Mouse (Mus musculus): ENCODE results near the gene Zmynd11. TPM values are rescaled to one million over a fixed set of nuclear protein-coding genes. Genes with fewer than 3 reads are reported as not detected.

Gene Zmynd11
- polyA plus RNA-seq (2015; fragmentation: Nextera tagmentation; extraction: Ambion mirVana): 47.0 and 47.7 TPM in 2 replicates

DNA sequence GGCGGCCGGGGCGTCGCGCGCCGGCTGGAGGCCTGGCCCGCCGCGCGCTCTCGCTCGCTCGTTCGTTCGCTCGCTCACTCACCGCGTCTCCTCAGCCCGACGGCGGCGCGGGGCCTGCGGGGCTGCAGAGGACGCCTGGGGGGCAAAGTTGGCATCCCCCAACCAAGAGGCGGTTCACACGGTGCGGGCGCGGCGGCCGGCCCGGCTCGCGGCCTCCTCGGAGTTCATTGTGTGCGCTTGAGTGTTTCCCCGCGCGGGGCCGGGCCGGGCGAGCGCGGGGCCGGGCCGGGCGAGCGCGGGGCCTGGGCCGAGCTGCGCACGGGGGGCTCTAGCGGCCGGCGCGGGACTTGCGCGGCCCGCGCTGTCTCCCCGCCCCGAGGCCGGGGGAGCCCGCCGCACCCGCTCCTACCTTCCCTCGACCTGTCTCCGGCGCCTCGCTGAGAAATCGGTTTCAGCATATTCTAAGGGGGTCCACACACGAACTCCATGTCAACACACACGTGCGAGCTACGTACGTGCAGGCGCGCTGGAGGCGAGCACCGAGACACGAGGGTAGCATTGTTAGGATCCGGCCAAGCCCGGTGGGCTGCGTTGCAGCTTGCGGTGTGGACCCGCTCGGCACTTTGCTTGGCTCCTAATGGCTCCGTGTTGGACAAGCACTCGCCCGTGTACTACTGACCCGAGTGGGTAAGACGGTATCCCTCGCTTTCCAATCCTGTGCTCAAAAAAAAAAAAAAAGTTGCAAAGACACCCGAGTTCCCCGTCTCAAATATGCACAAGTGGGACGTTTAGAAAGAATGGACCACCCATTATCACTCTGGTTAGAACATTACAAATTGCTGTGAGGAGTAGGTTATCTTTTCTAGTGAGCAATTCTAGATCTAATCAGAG is at the start of gene Zmynd11:
TSS of gene Zmynd11 (minus strand) at position 685 of the 891 bp plus-strand sequence.
- H3K9me3 ChIP-seq (ENCODE audit: control insufficient read depth, low read length): no peaks in the 10 kb centered on the region
- peak within 1 kb of the TSS; percentile 92 for H3K4me3 ChIP-seq (ENCODE audit: low read depth, low read length)
- DNase-seq (ENCODE audit: low spot score): peak; percentile 63

DNA sequence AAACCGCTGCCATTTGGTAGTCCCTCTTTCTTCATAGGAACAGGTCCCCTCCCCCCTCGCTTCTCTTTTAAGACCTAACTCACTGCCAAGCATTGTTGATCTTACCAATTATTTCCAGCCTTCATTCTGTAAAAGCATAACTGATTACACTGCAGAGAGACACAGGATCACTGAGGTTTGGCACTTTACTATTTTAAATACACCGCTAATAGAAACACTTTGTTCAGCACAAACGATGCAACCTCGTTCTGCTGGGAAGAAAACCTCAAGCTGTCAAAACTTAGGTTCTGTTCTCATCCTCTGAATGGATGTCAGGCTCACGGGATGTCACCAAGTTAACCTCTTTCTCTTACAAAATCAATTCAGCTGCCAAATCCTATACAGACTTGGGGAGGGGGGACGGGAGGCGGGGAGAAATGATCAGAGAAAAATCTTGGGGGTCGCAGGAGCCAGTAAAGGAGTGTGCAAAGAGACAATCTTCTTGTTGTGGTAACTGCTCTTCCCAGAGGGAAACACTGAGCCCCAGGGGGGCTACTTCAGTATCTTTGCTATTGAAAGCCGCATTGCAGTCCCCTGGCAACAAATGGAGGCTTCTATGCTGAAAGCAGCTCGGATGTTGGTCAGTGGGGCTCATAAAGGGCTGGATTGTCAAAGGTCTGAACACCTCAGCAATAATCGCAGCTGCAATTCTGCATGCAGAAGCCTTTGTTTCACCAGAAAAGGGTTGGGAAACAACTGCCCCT is 30.9 kb upstream of the Zmynd11 start:
- peak overlapping the region; percentile 35 for H3K4me2 ChIP-seq (replicated peaks; ENCODE audit: low read depth)
- H3K9me3 ChIP-seq (ENCODE audit: control insufficient read depth, low read length): no peaks in the 10 kb centered on the region
- H3K4me3 ChIP-seq (ENCODE audit: low read depth, low read length): no peak overlapping the region
- TF ChIP-seq EP300 (optimal IDR thresholded peaks at IDR 0.05) (no peak), CTCF (IDR thresholded peaks at IDR 0.05; ENCODE audit: low read depth) (no peak)
- ATAC-seq (ENCODE audit: low FRiP score, low TSS enrichment) (no peak), DNase-seq (ENCODE audit: low spot score) (no peak)
- no peak overlapping the region for H3K9ac ChIP-seq (ENCODE audit: low read length)
- no peaks in the 10 kb centered on the region for H3K27me3 ChIP-seq (ENCODE audit: control insufficient read depth, insufficient read depth, low read length)
- H3K4me1 ChIP-seq (replicated peaks; ENCODE audit: control insufficient read depth, insufficient read depth): no peaks in the 10 kb centered on the region
- 13% methylated on average over 12 of the region's 12 CpGs for WGBS
- H3K36me3 ChIP-seq (ENCODE audit: control insufficient read depth, insufficient read depth, low read length): no peaks in the 10 kb centered on the region
- H3K27ac ChIP-seq (replicated peaks): no peak overlapping the region

More for the DNA sequence above, at the start of gene Zmynd11:
- Histone ChIP-seq H3K4me2 (replicated peaks; ENCODE audit: low read depth) (peak within 1 kb of the TSS; percentile 74), H3K9ac (ENCODE audit: low read length) (peak within 1 kb of the TSS; percentile 100), H3K27ac (replicated peaks) (peak within 1 kb of the TSS; percentile 99), H3K36me3 (ENCODE audit: control insufficient read depth, insufficient read depth, low read length) (no peaks in the 10 kb centered on the region), H3K27me3 (ENCODE audit: control insufficient read depth, insufficient read depth, low read length) (no peaks in the 10 kb centered on the region), H3K4me1 (replicated peaks; ENCODE audit: control insufficient read depth, insufficient read depth) (no peaks in the 10 kb centered on the region; the same call in 1 of the 2 replicates)
- ATAC-seq (ENCODE audit: low FRiP score, low TSS enrichment): peak; percentile 82
- TF ChIP-seq CTCF (IDR thresholded peaks at IDR 0.05; ENCODE audit: low read depth) (peak; percentile 31; the same call in 1 of the 2 replicates), EP300 (optimal IDR thresholded peaks at IDR 0.05) (no peak)
- under 1% methylated on average over 70 of the region's 98 CpGs for WGBS

DNA sequence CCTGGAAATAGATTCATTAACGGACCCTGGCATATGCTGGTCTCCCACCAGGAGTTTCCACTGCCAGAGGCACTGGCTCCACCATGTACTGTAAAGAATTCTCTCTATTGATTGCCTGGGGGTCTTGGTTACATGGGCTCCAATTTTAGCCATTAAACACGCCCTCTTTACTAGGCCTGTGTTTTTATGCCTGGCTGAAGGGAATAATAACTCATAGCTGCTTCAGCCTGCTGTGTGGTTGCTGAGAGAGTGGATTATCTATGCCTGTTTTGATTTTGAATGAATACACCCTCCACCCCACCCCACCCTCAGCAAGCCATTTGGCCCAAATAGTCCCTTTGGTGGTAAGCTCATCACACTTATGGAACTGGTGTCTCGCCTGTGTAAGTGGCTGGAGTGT is 20.9 kb upstream of the Zmynd11 start:
- 71% methylated on average over 3 of the region's 3 CpGs for WGBS
- DNase-seq (ENCODE audit: low spot score): no peak
- ATAC-seq (ENCODE audit: low FRiP score, low TSS enrichment): no peak
- H3K27ac ChIP-seq (replicated peaks): no peak overlapping the region
- H3K9ac ChIP-seq (ENCODE audit: low read length): no peak overlapping the region
- no peak overlapping the region for H3K4me2 ChIP-seq (replicated peaks; ENCODE audit: low read depth)
- H3K4me1 ChIP-seq (replicated peaks; ENCODE audit: control insufficient read depth, insufficient read depth): no peaks in the 10 kb centered on the region
- no peaks in the 10 kb centered on the region for H3K27me3 ChIP-seq (ENCODE audit: control insufficient read depth, insufficient read depth, low read length)
- no peaks in the 10 kb centered on the region for H3K36me3 ChIP-seq (ENCODE audit: control insufficient read depth, insufficient read depth, low read length)
- H3K9me3 ChIP-seq (ENCODE audit: control insufficient read depth, low read length): no peaks in the 10 kb centered on the region
- TF ChIP-seq EP300 (optimal IDR thresholded peaks at IDR 0.05) (no peak), CTCF (IDR thresholded peaks at IDR 0.05; ENCODE audit: low read depth) (no peak)
- no peak overlapping the region for H3K4me3 ChIP-seq (ENCODE audit: low read depth, low read length)

DNA sequence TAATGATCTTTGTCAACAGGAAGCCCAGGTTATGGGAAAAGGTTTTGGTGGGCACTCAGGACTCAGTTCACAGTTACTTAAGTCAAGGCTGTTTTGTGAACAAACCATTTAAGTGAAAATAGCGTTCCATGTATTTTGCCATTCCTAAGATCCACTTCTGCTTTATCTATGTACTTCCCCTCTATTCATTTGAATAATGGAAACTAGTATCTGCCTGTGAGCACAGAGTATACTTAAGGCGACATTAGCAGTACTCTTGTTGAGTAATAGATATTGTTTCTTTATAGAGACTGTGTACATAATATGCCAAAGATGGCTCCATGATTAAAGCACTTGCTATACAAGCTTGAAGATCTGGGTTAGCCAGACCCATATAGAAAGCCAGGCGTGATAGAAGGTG is 18.6 kb upstream of the Zmynd11 start:
- TF ChIP-seq CTCF (IDR thresholded peaks at IDR 0.05; ENCODE audit: low read depth): no peak
- H3K4me2 ChIP-seq (replicated peaks; ENCODE audit: low read depth): no peak overlapping the region
- DNase-seq (ENCODE audit: low spot score): no peak
- ATAC-seq (ENCODE audit: low FRiP score, low TSS enrichment): no peak
- WGBS: 70% methylated on average over 3 of the region's 3 CpGs
- H3K4me3 ChIP-seq (ENCODE audit: low read depth, low read length): no peak overlapping the region
- no peaks in the 10 kb centered on the region for H3K27me3 ChIP-seq (ENCODE audit: control insufficient read depth, insufficient read depth, low read length)
- H3K4me1 ChIP-seq (replicated peaks; ENCODE audit: control insufficient read depth, insufficient read depth): no peaks in the 10 kb centered on the region
- no peak overlapping the region for H3K9ac ChIP-seq (ENCODE audit: low read length)
- no peaks in the 10 kb centered on the region for H3K9me3 ChIP-seq (ENCODE audit: control insufficient read depth, low read length)
- H3K27ac ChIP-seq (replicated peaks): no peak overlapping the region
- H3K36me3 ChIP-seq (ENCODE audit: control insufficient read depth, insufficient read depth, low read length): no peaks in the 10 kb centered on the region

DNA sequence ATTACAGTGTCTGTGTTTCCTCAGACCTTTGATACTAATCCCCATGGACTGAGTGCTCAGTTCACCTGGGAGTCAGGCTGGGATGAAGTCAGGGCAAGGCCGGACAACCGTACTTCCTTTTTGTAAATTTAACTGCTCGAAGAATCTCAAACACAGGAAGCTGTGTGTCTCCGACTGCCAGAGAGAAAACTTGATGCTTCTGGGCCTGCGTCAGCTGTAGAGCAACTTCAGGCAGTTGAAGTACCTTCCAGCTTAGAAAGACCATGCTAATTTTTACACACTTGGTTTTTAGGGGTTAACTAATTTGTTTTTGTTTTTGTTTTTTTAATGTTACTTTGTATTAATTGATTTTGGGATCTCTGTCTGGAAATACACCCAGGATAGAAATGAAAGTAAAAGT is 10.8 kb upstream of the Zmynd11 start:
- Histone ChIP-seq H3K4me3 (ENCODE audit: low read depth, low read length) (no peak overlapping the region), H3K4me2 (replicated peaks; ENCODE audit: low read depth) (no peak overlapping the region), H3K9ac (ENCODE audit: low read length) (no peak overlapping the region), H3K36me3 (ENCODE audit: control insufficient read depth, insufficient read depth, low read length) (no peaks in the 10 kb centered on the region), H3K27me3 (ENCODE audit: control insufficient read depth, insufficient read depth, low read length) (no peaks in the 10 kb centered on the region), H3K27ac (replicated peaks) (no peak overlapping the region), H3K9me3 (ENCODE audit: control insufficient read depth, low read length) (no peaks in the 10 kb centered on the region), H3K4me1 (replicated peaks; ENCODE audit: control insufficient read depth, insufficient read depth) (no peaks in the 10 kb centered on the region)
- DNase-seq (ENCODE audit: low spot score) (no peak), ATAC-seq (ENCODE audit: low FRiP score, low TSS enrichment) (no peak)
- WGBS: 41% methylated on average over 5 of the region's 5 CpGs
- TF ChIP-seq CTCF (IDR thresholded peaks at IDR 0.05; ENCODE audit: low read depth) (no peak), EP300 (optimal IDR thresholded peaks at IDR 0.05) (no peak)
